Mouse (Mus musculus): ENCODE measurements around the gene Cntnap5c. TPM values are rescaled to one million over a fixed set of nuclear protein-coding genes. Genes with fewer than 3 reads are reported as not detected.

Cntnap5c gene
- polyA plus RNA-seq, 1 experiment from 2014 or later, result not detected

GRCm38 (mm10) chr17:58107901-58108300 lies 338.5 kb downstream of the Cntnap5c start:
- H3K4me2 ChIP-seq (ENCODE audit: low read depth, low read length), result no peak overlapping the region
- 51% methylated on average over 3 of the region's 3 CpGs for WGBS (ENCODE audit: insufficient replicate concordance)
- no peaks in the 10 kb centered on the region for H3K4me1 ChIP-seq (ENCODE audit: control insufficient read depth, low read depth, low read length)
- ATAC-seq (ENCODE audit: low read depth), result no peak
- no peaks in the 10 kb centered on the region for H3K9me3 ChIP-seq (replicated peaks; ENCODE audit: control insufficient read depth, low read length)
- no peaks in the 10 kb centered on the region for H3K27me3 ChIP-seq (ENCODE audit: control insufficient read depth, insufficient read depth, low read depth, low read length)
- H3K9ac ChIP-seq (ENCODE audit: low read depth, low read length), result no peak overlapping the region
- H3K4me3 ChIP-seq (ENCODE audit: low read depth, low read length), result no peak overlapping the region
- no peaks in the 10 kb centered on the region for H3K36me3 ChIP-seq (ENCODE audit: control insufficient read depth, insufficient read depth)
- H3K27ac ChIP-seq (ENCODE audit: low read length), result no peak overlapping the region

DNA sequence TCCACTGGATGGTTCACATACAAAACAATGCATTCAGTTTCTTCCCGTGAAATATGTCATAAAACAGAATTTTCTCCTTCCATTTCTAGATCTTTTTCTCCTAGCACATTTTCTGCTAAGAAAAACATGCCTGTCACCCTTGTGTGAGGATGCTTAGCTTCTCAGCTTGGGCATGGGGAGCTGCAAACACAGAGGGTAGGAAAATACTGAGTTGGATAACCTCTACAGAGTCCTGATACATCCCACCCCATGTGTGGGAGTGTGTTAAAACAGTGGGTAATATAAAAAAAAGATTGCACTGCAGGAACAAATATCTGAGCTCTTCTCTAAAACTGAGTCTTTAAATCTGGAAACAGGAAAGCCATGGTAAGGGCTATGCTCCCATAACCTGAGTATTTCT lies 339.0 kb downstream of the Cntnap5c start:
- H3K9me3 ChIP-seq (replicated peaks; ENCODE audit: control insufficient read depth, low read length), result no peaks in the 10 kb centered on the region
- H3K4me1 ChIP-seq (ENCODE audit: control insufficient read depth, low read depth, low read length), result no peaks in the 10 kb centered on the region
- no peak overlapping the region for H3K4me2 ChIP-seq (ENCODE audit: low read depth, low read length)
- no peak overlapping the region for H3K4me3 ChIP-seq (ENCODE audit: low read depth, low read length)
- no peaks in the 10 kb centered on the region for H3K36me3 ChIP-seq (ENCODE audit: control insufficient read depth, insufficient read depth)
- 20% methylated on average over 1 of the region's 1 CpGs for WGBS (ENCODE audit: insufficient replicate concordance)
- H3K27me3 ChIP-seq (ENCODE audit: control insufficient read depth, insufficient read depth, low read depth, low read length), result no peaks in the 10 kb centered on the region
- no peak overlapping the region for H3K9ac ChIP-seq (ENCODE audit: low read depth, low read length)
- no peak for ATAC-seq (ENCODE audit: low read depth)
- H3K27ac ChIP-seq (ENCODE audit: low read length), result no peak overlapping the region

DNA sequence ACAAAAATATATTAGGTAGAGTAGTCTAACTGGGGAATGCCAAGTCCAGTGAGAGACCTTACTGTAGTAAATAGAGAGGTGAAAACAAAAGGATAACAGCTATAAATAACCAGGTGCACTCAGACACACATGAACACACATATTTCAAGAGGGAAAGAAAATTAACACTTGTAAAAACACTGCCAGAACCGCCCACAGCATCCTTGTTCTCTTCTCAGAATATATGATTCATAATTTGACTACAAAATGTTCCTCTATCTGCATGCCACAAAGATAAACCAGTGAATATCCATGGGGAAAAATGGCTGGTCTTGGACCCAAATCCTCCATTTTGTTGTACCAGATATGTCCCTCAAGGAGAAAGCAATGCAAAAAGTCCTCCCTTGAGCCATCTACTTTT lies 417.8 kb downstream of the Cntnap5c start:
- Histone ChIP-seq H3K27ac (ENCODE audit: low read length) (no peak overlapping the region), H3K36me3 (ENCODE audit: control insufficient read depth, insufficient read depth) (no peaks in the 10 kb centered on the region), H3K9me3 (replicated peaks; ENCODE audit: control insufficient read depth, low read length) (no peaks in the 10 kb centered on the region), H3K27me3 (ENCODE audit: control insufficient read depth, insufficient read depth, low read depth, low read length) (no peaks in the 10 kb centered on the region), H3K4me2 (ENCODE audit: low read depth, low read length) (no peak overlapping the region), H3K4me1 (ENCODE audit: control insufficient read depth, low read depth, low read length) (no peaks in the 10 kb centered on the region), H3K9ac (ENCODE audit: low read depth, low read length) (no peak overlapping the region), H3K4me3 (ENCODE audit: low read depth, low read length) (no peak overlapping the region)
- 52% methylated on average over 1 of the region's 1 CpGs for WGBS (ENCODE audit: insufficient replicate concordance)
- no peak for ATAC-seq (ENCODE audit: low read depth)

GRCm38 (mm10) chr17:58201148-58201547 lies 431.8 kb downstream of the Cntnap5c start:
- Histone ChIP-seq H3K4me2 (ENCODE audit: low read depth, low read length) (no peak overlapping the region), H3K9me3 (replicated peaks; ENCODE audit: control insufficient read depth, low read length) (no peaks in the 10 kb centered on the region), H3K9ac (ENCODE audit: low read depth, low read length) (no peak overlapping the region), H3K4me3 (ENCODE audit: low read depth, low read length) (no peak overlapping the region), H3K4me1 (ENCODE audit: control insufficient read depth, low read depth, low read length) (no peaks in the 10 kb centered on the region), H3K27ac (ENCODE audit: low read length) (no peak overlapping the region), H3K36me3 (ENCODE audit: control insufficient read depth, insufficient read depth) (no peaks in the 10 kb centered on the region), H3K27me3 (ENCODE audit: control insufficient read depth, insufficient read depth, low read depth, low read length) (no peaks in the 10 kb centered on the region)
- 70% methylated on average over 2 of the region's 2 CpGs for WGBS (ENCODE audit: insufficient replicate concordance)
- no peak for ATAC-seq (ENCODE audit: low read depth)

GRCm38 (mm10) chr17:58268058-58268457 lies 498.7 kb downstream of the Cntnap5c start:
- Histone ChIP-seq H3K4me3 (ENCODE audit: low read depth, low read length) (no peak overlapping the region), H3K4me2 (ENCODE audit: low read depth, low read length) (no peak overlapping the region), H3K27ac (ENCODE audit: low read length) (no peak overlapping the region), H3K36me3 (ENCODE audit: control insufficient read depth, insufficient read depth) (no peaks in the 10 kb centered on the region), H3K9ac (ENCODE audit: low read depth, low read length) (no peak overlapping the region), H3K27me3 (ENCODE audit: control insufficient read depth, insufficient read depth, low read depth, low read length) (no peaks in the 10 kb centered on the region), H3K9me3 (replicated peaks; ENCODE audit: control insufficient read depth, low read length) (no peaks in the 10 kb centered on the region), H3K4me1 (ENCODE audit: control insufficient read depth, low read depth, low read length) (no peaks in the 10 kb centered on the region)
- WGBS (ENCODE audit: insufficient replicate concordance), result 46% methylated on average over 2 of the region's 2 CpGs
- no peak for ATAC-seq (ENCODE audit: low read depth)

GRCm38 (mm10) chr17:58351310-58351709 lies 581.9 kb downstream of the Cntnap5c start:
- Histone ChIP-seq H3K27me3 (ENCODE audit: control insufficient read depth, insufficient read depth, low read depth, low read length) (no peaks in the 10 kb centered on the region), H3K4me2 (ENCODE audit: low read depth, low read length) (no peak overlapping the region), H3K27ac (ENCODE audit: low read length) (no peak overlapping the region), H3K36me3 (ENCODE audit: control insufficient read depth, insufficient read depth) (no peaks in the 10 kb centered on the region), H3K4me1 (ENCODE audit: control insufficient read depth, low read depth, low read length) (no peaks in the 10 kb centered on the region), H3K9me3 (replicated peaks; ENCODE audit: control insufficient read depth, low read length) (no peaks in the 10 kb centered on the region), H3K9ac (ENCODE audit: low read depth, low read length) (no peak overlapping the region), H3K4me3 (ENCODE audit: low read depth, low read length) (no peak overlapping the region)
- 57% methylated on average over 6 of the region's 6 CpGs for WGBS (ENCODE audit: insufficient replicate concordance)
- ATAC-seq (ENCODE audit: low read depth), result no peak

- no peak for ATAC-seq (ENCODE audit: low read depth)
- H3K4me3 ChIP-seq (ENCODE audit: low read depth, low read length), result no peak overlapping the region
- no peaks in the 10 kb centered on the region for H3K36me3 ChIP-seq (ENCODE audit: control insufficient read depth, insufficient read depth)
Observed at GRCm38 (mm10) chr17:58356224-58356623, 586.9 kb downstream of the Cntnap5c start.

DNA sequence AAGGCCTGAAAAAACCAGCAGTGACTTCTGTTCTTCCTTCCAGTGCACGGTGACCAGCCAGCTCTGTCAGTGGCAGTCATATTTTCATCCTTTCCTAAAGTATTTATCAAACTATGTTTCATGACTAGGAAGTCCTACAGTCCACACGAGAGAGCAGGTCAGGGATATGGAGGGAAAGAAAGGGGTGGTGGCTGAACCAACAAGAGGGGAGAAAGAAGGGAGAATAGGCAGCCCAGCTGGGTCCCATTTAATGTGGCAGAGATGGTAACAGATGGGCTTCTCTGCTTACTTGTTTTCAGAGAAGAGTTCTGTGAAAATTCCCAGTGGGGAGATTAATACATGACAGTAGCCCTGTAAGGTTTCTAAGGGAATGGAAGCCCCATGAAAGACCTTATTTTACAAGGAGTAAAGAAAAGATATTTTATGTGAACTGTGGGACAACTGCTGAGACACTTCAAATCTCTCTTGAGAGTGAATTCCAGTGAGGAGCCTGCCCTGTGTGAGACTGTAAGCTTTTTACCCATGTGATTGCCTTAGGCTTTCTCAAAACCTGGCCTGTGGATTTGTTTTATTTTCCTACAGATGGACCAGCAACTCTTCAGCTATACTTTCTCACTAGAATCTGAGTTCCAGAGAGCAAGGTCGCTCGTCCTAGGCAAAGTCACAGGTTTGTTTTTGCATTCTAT lies 594.4 kb downstream of the Cntnap5c start:
- no peak for ATAC-seq (ENCODE audit: low read depth)
- Histone ChIP-seq H3K9ac (ENCODE audit: low read depth, low read length) (no peak overlapping the region), H3K4me1 (ENCODE audit: control insufficient read depth, low read depth, low read length) (no peaks in the 10 kb centered on the region), H3K27ac (ENCODE audit: low read length) (no peak overlapping the region), H3K36me3 (ENCODE audit: control insufficient read depth, insufficient read depth) (no peaks in the 10 kb centered on the region), H3K27me3 (ENCODE audit: control insufficient read depth, insufficient read depth, low read depth, low read length) (no peaks in the 10 kb centered on the region), H3K4me2 (ENCODE audit: low read depth, low read length) (no peak overlapping the region), H3K4me3 (ENCODE audit: low read depth, low read length) (no peak overlapping the region), H3K9me3 (replicated peaks; ENCODE audit: control insufficient read depth, low read length) (no peaks in the 10 kb centered on the region)
- 48% methylated on average over 4 of the region's 4 CpGs for WGBS (ENCODE audit: insufficient replicate concordance)

More at GRCm38 (mm10) chr17:58356224-58356623, 586.9 kb downstream of the Cntnap5c start:
- Histone ChIP-seq H3K27ac (ENCODE audit: low read length) (no peak overlapping the region), H3K4me2 (ENCODE audit: low read depth, low read length) (no peak overlapping the region), H3K9ac (ENCODE audit: low read depth, low read length) (no peak overlapping the region), H3K4me1 (ENCODE audit: control insufficient read depth, low read depth, low read length) (no peaks in the 10 kb centered on the region), H3K27me3 (ENCODE audit: control insufficient read depth, insufficient read depth, low read depth, low read length) (no peaks in the 10 kb centered on the region), H3K9me3 (replicated peaks; ENCODE audit: control insufficient read depth, low read length) (no peaks in the 10 kb centered on the region)
- 60% methylated on average over 2 of the region's 2 CpGs for WGBS (ENCODE audit: insufficient replicate concordance)

DNA sequence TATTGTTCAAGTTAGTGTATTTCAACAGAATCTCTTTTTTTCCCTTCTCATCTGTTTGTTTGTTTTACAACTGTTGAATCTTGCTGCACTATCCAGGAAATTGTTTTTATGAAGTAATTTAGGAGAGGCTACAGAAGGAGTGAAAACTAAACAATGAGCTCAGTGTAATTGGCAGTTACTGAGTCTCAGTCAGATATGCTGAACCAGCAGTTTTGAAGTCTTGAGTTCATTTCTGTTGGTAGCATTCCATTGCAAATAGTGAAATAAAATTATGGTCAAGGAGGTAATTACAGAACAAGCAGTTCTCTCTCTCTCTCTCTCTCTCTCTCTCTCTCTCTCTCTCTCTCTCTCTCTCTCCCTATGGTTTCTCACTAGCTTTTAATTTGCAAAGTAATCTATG lies 600.7 kb downstream of the Cntnap5c start:
- no peaks in the 10 kb centered on the region for H3K36me3 ChIP-seq (ENCODE audit: control insufficient read depth, insufficient read depth)
- H3K9me3 ChIP-seq (replicated peaks; ENCODE audit: control insufficient read depth, low read length), result no peaks in the 10 kb centered on the region
- no peak for ATAC-seq (ENCODE audit: low read depth)
- H3K4me2 ChIP-seq (ENCODE audit: low read depth, low read length), result no peak overlapping the region
- H3K27me3 ChIP-seq (ENCODE audit: control insufficient read depth, insufficient read depth, low read depth, low read length), result no peaks in the 10 kb centered on the region
- no peaks in the 10 kb centered on the region for H3K4me1 ChIP-seq (ENCODE audit: control insufficient read depth, low read depth, low read length)
- no peak overlapping the region for H3K4me3 ChIP-seq (ENCODE audit: low read depth, low read length)
- no peak overlapping the region for H3K9ac ChIP-seq (ENCODE audit: low read depth, low read length)
- no peak overlapping the region for H3K27ac ChIP-seq (ENCODE audit: low read length)
